Mouse (Mus musculus) testis, adult 2 months (tissue): Measurements from ENCODE around the gene Rps28. TPM values are rescaled to one million over a fixed set of nuclear protein-coding genes. Genes with fewer than 3 reads are reported as not detected.

Source experiments
- H3K27ac ChIP-seq: fragments of 200-500 bp; 2 replicates; pipeline ENCODE4 v1.5.1; 2012; ENCODE audit warnings: low read depth, low read length; ENCODE audit not compliant: control insufficient read depth, insufficient read depth
- H3K27me3 ChIP-seq: fragments of 200-500 bp; 2 replicates; pipeline ENCODE4 v1.6.1; 2012; ENCODE audit warnings: mild to moderate bottlenecking, low read length, moderate library complexity; ENCODE audit not compliant: control insufficient read depth, insufficient read depth
- H3K36me3 ChIP-seq: fragments of 200-500 bp; 2 replicates; pipeline ENCODE4 v1.6.1; 2012; ENCODE audit warnings: mild to moderate bottlenecking, low read length; ENCODE audit not compliant: control insufficient read depth, insufficient read depth
- H3K4me1 ChIP-seq: fragments of 200-500 bp; 2 replicates; pipeline ENCODE4 v1.6.1; 2012; ENCODE audit warnings: low read length; ENCODE audit not compliant: control insufficient read depth, insufficient read depth
- H3K4me3 ChIP-seq: fragments of 200-500 bp; 2 replicates; pipeline ENCODE4 v1.5.1; 2012; ENCODE audit warnings: low read depth, mild to moderate bottlenecking, low read length, moderate library complexity, mixed read lengths; ENCODE audit not compliant: control insufficient read depth
- CTCF ChIP-seq: fragments of 200-500 bp; IDR thresholded peaks from 2 replicates; pipeline ENCODE4 v1.5.1; 2012; ENCODE audit warnings: low read depth, mild to moderate bottlenecking, inconsistent platforms, low read length, moderate library complexity; ENCODE audit not compliant: control insufficient read depth, insufficient read depth, insufficient replicate concordance
- POLR2A ChIP-seq: fragments of 200-500 bp; IDR thresholded peaks from 2 replicates; pipeline ENCODE4 v1.6.1; 2012; ENCODE audit warnings: low read depth, mild to moderate bottlenecking, inconsistent platforms, low read length, moderate library complexity; ENCODE audit not compliant: control insufficient read depth
- polyA plus RNA-seq: library from polyadenylated mRNA; depleted of rRNA; stranded (reverse); fragments of >200 nt; gene quantifications from 2 replicates; pipeline ENCODE4 v1.2.3, GENCODE M21; 2012; rRNA removed

The Rps28 gene
- polyA plus RNA-seq, 1 experiment, result 716 TPM

GRCm38 (mm10) chr17:33779967-33780295, 44.4 kb downstream of the Rps28 start:
- H3K36me3 ChIP-seq, result no peaks in the 10 kb centered on the region
- H3K4me3 ChIP-seq, result no peak overlapping the region
- H3K4me1 ChIP-seq, result peaks cover 13% of the 10 kb centered on the region
- no peak overlapping the region for H3K27ac ChIP-seq
- no peaks in the 10 kb centered on the region for H3K27me3 ChIP-seq
- TF ChIP-seq CTCF (no peak), POLR2A (no peak)

- H3K4me3 ChIP-seq, result peak overlapping the region; percentile 7; the same call in 1 of the 2 replicates
- H3K36me3 ChIP-seq, result no peaks in the 10 kb centered on the region
- peaks cover 14% of the 10 kb centered on the region for H3K4me1 ChIP-seq
- H3K27ac ChIP-seq, result peak overlapping the region; percentile 78
- no peaks in the 10 kb centered on the region for H3K27me3 ChIP-seq
- TF ChIP-seq POLR2A (no peak), CTCF (no peak)
Measured at GRCm38 (mm10) chr17:33779271-33779966, 44.9 kb downstream of the Rps28 start.

- no peak overlapping the region for H3K4me3 ChIP-seq
Measured at GRCm38 (mm10) chr17:33775287-33775686, 49.1 kb downstream of the Rps28 start.

GRCm38 (mm10) chr17:33774573-33775155, 49.7 kb downstream of the Rps28 start:
- TF ChIP-seq CTCF (no peak), POLR2A (no peak)
- H3K27me3 ChIP-seq, result no peaks in the 10 kb centered on the region
- H3K4me3 ChIP-seq, result no peak overlapping the region
- peaks cover 6% of the 10 kb centered on the region for H3K4me1 ChIP-seq
- H3K36me3 ChIP-seq, result no peaks in the 10 kb centered on the region
- peak overlapping the region; percentile 58; the same call in 1 of the 2 replicates for H3K27ac ChIP-seq

More at GRCm38 (mm10) chr17:33775287-33775686, 49.1 kb downstream of the Rps28 start:
- no peak for TF ChIP-seq CTCF
- TF ChIP-seq POLR2A, result no peak
- no peak overlapping the region for H3K27ac ChIP-seq
- peaks cover 6% of the 10 kb centered on the region for H3K4me1 ChIP-seq
- no peaks in the 10 kb centered on the region for H3K27me3 ChIP-seq
- no peaks in the 10 kb centered on the region for H3K36me3 ChIP-seq

GRCm38 (mm10) chr17:33773871-33774572, 50.3 kb downstream of the Rps28 start:
- H3K27ac ChIP-seq, result no peak overlapping the region
- no peaks in the 10 kb centered on the region for H3K27me3 ChIP-seq
- H3K36me3 ChIP-seq, result no peaks in the 10 kb centered on the region
- no peak for TF ChIP-seq POLR2A
- TF ChIP-seq CTCF, result no peak
- H3K4me1 ChIP-seq, result peaks cover 6% of the 10 kb centered on the region
- no peak overlapping the region for H3K4me3 ChIP-seq

GRCm38 (mm10) chr17:33773426-33773825, 50.9 kb downstream of the Rps28 start:
- H3K4me3 ChIP-seq, result no peak overlapping the region
- no peaks in the 10 kb centered on the region for H3K27me3 ChIP-seq
- TF ChIP-seq CTCF (no peak), POLR2A (no peak)
- peaks cover 3% of the 10 kb centered on the region for H3K4me1 ChIP-seq
- H3K27ac ChIP-seq, result no peak overlapping the region
- no peaks in the 10 kb centered on the region for H3K36me3 ChIP-seq

- no peak for TF ChIP-seq CTCF
- TF ChIP-seq POLR2A, result no peak
- H3K27me3 ChIP-seq, result no peaks in the 10 kb centered on the region
- H3K4me3 ChIP-seq, result no peak overlapping the region
- H3K36me3 ChIP-seq, result no peaks in the 10 kb centered on the region
- H3K27ac ChIP-seq, result no peak overlapping the region
- H3K4me1 ChIP-seq, result peaks cover 3% of the 10 kb centered on the region
Measured at GRCm38 (mm10) chr17:33771617-33772016, 52.7 kb downstream of the Rps28 start.

Other genes with a start within 250 kb of the Rps28 start
- 33.0 and 33.9 TPM in 2 replicates for gene Zfp414, start 195.5 kb downstream of the Rps28 start, polyA plus RNA-seq
- 0.25 and 0.33 TPM in 2 replicates for gene Pram1, start 186.5 kb downstream of the Rps28 start, polyA plus RNA-seq
- gene Hnrnpm, start 137.7 kb downstream of the Rps28 start, polyA plus RNA-seq, result 75.6 and 92.2 TPM in 2 replicates
- 92.4 and 96.3 TPM in 2 replicates for gene March2, start 105.9 kb downstream of the Rps28 start, polyA plus RNA-seq
- 184 and 196 TPM in 2 replicates for gene Rab11b, start 64.0 kb downstream of the Rps28 start, polyA plus RNA-seq
- gene Angptl4, start 42.7 kb downstream of the Rps28 start, polyA plus RNA-seq, result 3.3 and 4.3 TPM in 2 replicates
- gene Kank3, start 14.0 kb downstream of the Rps28 start, polyA plus RNA-seq, result 146 and 156 TPM in 2 replicates
- gene Ndufa7, start within 50 bp of the Rps28 start, polyA plus RNA-seq, result 601 and 663 TPM in 2 replicates
- gene Cd320, start 18.5 kb upstream of the Rps28 start, polyA plus RNA-seq, result 264 and 291 TPM in 2 replicates
- gene Gm7029, start 49.3 kb upstream of the Rps28 start, polyA plus RNA-seq, result not detected in 2 replicates
- 7.7 and 8.6 TPM in 2 replicates for gene Kifc1, start 66.1 kb upstream of the Rps28 start, polyA plus RNA-seq
- not detected in 2 replicates for gene Platr17, start 80.6 kb upstream of the Rps28 start, polyA plus RNA-seq
- gene Daxx, start 84.9 kb upstream of the Rps28 start, polyA plus RNA-seq, result 157 and 183 TPM in 2 replicates
- gene Tapbp, start 91.3 kb upstream of the Rps28 start, polyA plus RNA-seq, result 71.7 and 80.8 TPM in 2 replicates
- 65.0 and 66.5 TPM in 2 replicates for gene Zbtb22, start 91.3 kb upstream of the Rps28 start, polyA plus RNA-seq
- 83.4 and 93.0 TPM in 2 replicates for gene Rgl2, start 105.0 kb upstream of the Rps28 start, polyA plus RNA-seq
- 54.8 and 58.7 TPM in 2 replicates for gene Pfdn6, start 115.8 kb upstream of the Rps28 start, polyA plus RNA-seq
- 25.1 and 25.4 TPM in 2 replicates for gene Wdr46, start 116.1 kb upstream of the Rps28 start, polyA plus RNA-seq
- 9.1 and 10.4 TPM in 2 replicates for gene B3galt4, start 126.9 kb upstream of the Rps28 start, polyA plus RNA-seq
- 45.7 and 48.5 TPM in 2 replicates for gene Vps52, start 131.2 kb upstream of the Rps28 start, polyA plus RNA-seq
- 212 and 239 TPM in 2 replicates for gene Rps18, start 131.4 kb upstream of the Rps28 start, polyA plus RNA-seq
- gene H2-K1, start 175.8 kb upstream of the Rps28 start, polyA plus RNA-seq, result 276 and 298 TPM in 2 replicates
- 27.8 and 31.4 TPM in 2 replicates for gene Ring1, start 200.1 kb upstream of the Rps28 start, polyA plus RNA-seq
- 24.5 and 25.0 TPM in 2 replicates for gene H2-Ke6, start 203.5 kb upstream of the Rps28 start, polyA plus RNA-seq
- gene Slc39a7, start 207.1 kb upstream of the Rps28 start, polyA plus RNA-seq, result 33.4 and 36.3 TPM in 2 replicates
- 25.5 and 28.0 TPM in 2 replicates for gene Rxrb, start 207.2 kb upstream of the Rps28 start, polyA plus RNA-seq
- gene Col11a2, start 214.9 kb upstream of the Rps28 start, polyA plus RNA-seq, result 2.4 and 2.8 TPM in 2 replicates